Mouse (Mus musculus) lung, postnatal 4 days (tissue): ENCODE data around the gene Galk1.
A peak's percentile ranks its signal among the peaks of the same experiment; 100 is the strongest.

Source experiments
- DNase-seq, 2 experiments: peaks; one replicate each; pipeline ENCODE4 v3.0.0; 2021

Gene Galk1

DNA sequence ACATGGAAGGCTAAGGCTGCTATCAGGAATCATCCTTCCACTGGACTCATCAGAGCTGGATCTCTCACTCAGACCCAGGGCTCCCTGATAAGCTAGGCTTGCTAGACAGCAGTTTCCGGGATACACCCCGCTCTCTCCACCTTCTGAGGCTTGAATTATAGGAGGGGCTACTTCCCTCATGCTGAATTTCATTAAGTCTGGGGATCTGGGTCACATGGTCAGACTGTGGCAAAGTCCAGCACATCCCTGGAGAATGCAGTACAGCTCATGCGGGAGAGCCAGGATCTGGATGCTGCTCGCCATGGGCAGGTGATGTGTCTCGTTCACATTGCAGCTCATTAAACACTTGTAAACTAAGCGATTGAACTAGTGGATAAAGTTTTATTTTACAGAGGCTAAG lies 41.5 kb downstream of the Galk1 start:
- DNase-seq = no peak

DNA sequence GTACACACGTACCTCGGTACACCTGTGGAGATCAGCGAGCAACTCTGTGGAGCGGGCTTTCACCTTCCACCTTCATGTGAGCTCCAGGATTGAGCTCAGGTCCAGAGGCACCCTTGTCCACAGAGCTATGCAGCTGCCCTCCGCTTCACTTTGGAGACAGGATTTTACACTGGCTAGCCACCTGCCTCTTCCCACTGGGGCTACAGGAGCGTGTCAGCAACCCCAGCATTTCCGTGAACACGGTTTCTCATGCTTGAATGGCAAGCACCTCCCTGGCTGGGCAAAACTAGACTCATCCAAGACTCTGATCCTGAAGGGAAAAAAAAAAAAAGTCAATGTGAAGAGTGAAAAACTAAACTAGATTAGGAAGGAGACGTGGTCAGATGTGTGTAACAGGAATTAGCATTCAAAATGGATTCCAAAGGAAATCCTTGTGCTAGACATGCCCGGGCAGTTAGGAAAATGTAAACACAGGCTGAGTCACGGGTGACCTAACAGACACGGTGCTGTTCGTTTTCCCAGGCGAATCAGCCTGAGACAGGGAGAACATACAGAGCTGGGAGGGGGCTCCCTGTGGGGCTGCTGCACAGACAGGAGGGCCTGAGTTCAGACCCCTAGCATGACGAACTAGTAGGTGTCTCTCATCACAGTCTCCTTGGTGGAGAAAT lies 42.4 kb downstream of the Galk1 start:
- no peak for DNase-seq

- no peak for DNase-seq
Observed at GRCm38 (mm10) chr11:115968731-115969405, 43.7 kb downstream of the Galk1 start.

DNA sequence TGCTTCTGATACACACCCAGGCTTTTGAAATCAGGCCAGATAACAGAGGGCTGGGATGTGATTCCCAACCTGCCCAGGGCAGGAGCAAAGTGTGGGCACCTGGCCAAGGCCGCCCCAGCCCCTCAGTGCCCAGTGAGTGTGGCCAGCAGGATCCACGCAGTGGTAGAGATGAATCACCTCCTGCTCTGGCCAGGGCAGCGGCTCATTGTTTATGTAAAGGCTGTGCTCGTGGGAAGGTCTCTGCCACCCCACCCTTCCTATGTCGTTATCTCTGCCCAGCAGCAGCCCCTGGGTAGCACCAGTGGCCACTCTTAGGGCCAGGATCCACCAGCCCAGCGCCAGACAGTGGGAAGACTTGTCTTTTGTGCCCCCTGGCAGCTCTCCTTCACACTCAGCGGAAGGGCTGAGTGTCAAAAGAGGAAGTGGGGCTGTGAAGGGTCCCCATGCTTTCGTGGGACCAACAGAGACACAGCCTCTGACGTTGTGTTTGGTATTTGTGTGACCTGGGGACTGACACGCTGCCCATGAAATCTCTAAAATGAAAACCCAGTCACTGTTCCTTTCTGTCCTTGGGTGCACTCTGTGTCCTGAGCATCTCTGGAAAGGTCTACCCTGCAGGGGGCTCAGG lies 47.4 kb downstream of the Galk1 start:
- DNase-seq = peak; percentile 80 to 91

- no peak for DNase-seq
Observed at GRCm38 (mm10) chr11:115962651-115963412, 49.7 kb downstream of the Galk1 start.

DNA sequence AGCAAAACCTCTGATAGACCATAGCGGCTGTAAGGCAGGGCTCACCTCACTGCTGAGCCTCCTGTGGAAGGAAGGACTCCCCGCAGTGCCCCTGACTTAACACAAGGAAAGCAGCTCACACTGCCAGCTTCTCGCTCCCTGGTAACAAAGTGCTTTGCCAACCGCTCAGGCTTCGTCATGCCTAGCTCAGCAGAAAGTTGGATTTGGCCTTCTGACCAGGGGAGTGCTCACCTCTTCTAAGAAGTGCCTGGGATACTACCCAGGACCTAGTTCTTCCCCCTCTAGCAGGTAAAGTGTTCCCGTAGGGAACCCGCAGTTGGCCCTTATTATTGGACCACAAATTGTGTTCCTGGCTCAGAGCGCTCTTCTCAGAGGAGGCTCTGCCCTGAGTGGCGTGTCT lies 53.5 kb downstream of the Galk1 start:
- no peak for DNase-seq
